Mouse (Mus musculus) bone marrow macrophage, adult 2 months (primary cell): ENCODE data around the gene Pacsin3.

Experiments used
- CTCF ChIP-seq: IDR thresholded peaks from 2 replicates; pipeline ENCODE4 v1.5.1; 2012; ENCODE audit warnings: low read depth, mild to moderate bottlenecking, low read length, moderate library complexity
- POLR2A ChIP-seq: IDR thresholded peaks from 2 replicates; pipeline ENCODE4 v1.6.1; 2012; ENCODE audit warnings: mild to moderate bottlenecking, low read depth, low read length, borderline replicate concordance

DNA sequence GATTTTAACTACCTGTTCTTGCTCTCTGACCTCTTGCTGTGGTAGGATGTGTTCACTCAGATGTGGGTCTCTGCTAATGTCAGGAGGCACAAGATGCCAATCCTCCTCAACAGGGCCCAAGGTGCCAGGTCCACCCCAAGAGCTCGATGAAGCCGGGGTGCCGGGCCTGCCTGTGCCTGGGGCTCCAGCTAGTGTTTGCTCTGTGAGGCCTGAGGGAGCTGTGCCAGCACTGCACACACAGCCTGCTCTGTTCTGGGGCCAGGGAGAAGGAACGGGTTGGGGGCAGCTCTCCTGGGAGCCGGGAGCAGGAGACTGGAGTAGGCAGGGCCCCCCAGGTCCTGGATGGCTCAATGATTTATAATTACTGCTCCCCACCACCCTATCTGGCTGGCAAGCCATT is 2.3 kb downstream of the Pacsin3 start:
- TF ChIP-seq POLR2A (no peak), CTCF (no peak)
